Mouse (Mus musculus): ENCODE data around the gene Htr3a.

GRCm38 (mm10) chr9:48860526-48860845 is 50.4 kb downstream of the Htr3a start:
- no peak for TF ChIP-seq POLR2A (IDR thresholded peaks at IDR 0.05; ENCODE audit: low read depth, low read length)
- TF ChIP-seq CTCF (IDR thresholded peaks at IDR 0.05; ENCODE audit: extremely low read depth, insufficient read length, insufficient replicate concordance, low read depth, low read length), result peak; percentile 99; the same call in 1 of the 2 replicates

Data from small intestine, adult 2 months (tissue).